Mouse (Mus musculus) thymus, adult 2 months (tissue): ENCODE measurements around the gene Fam57a.

ENCODE experiments used
- CTCF ChIP-seq: fragments of 200-500 bp; IDR thresholded peaks from 2 replicates; pipeline ENCODE4 v1.5.1; 2012; ENCODE audit warnings: mild to moderate bottlenecking, control low read depth, low read length, moderate library complexity, borderline replicate concordance; ENCODE audit not compliant: control insufficient read depth, poor library complexity, insufficient read depth; ENCODE audit errors: extremely low read depth
- POLR2A ChIP-seq: fragments of 200-500 bp; IDR thresholded peaks from 2 replicates; pipeline ENCODE4 v1.6.1; 2012; ENCODE audit warnings: mild to moderate bottlenecking, low read length, control low read depth, moderate library complexity; ENCODE audit not compliant: control insufficient read depth, poor library complexity, insufficient read depth; ENCODE audit errors: extremely low read depth

DNA sequence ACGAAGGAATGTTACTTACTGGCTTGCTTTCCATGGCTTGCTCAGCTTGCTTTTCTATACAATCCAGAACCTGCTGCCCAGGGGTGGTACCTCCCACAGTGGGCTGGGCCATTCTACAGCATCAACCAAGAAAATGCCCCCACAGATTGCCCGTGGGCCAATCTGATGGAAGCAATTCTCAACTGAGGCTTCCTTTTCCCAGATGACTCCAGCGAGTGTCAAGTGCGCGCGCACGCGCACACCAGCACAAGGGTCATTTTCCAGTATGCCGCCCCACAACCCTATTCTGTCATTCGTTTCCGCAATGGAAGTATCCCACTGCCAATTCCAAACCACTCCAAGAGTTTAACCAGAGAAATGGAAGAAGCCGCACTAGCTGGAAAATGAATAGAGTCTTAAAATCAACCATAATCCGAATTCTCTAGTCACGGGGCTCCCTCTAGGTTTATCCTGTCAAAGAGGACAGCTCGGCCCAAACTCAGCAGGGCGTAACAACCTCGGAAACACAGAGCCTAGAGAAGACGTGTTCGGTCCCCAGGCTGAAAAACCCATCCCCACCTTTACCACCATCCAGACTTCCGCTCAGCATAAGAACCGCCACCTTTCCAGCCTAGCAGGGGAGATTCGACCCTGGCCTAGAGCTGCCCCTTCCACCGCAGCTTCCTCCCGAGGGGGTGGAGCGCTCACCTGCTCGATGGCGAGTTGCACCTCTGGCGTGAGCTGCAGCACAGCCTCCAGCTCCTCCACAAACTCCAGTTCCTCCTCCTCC, 561 bp upstream of the Fam57a start:
- TF ChIP-seq CTCF (no peak), POLR2A (no peak)
